Mouse (Mus musculus) E14TG2a.4 (cell line): Measurements from ENCODE around the gene Spdef.
A peak's percentile ranks its signal among the peaks of the same experiment; 100 is the strongest.

ENCODE experiments used
- H3K27me3 ChIP-seq: 2 replicates; pipeline ENCODE4 v1.6.1; 2014; ENCODE audit warnings: low read length, control low read depth; ENCODE audit not compliant: insufficient read depth
- H3K36me3 ChIP-seq: 2 replicates; pipeline ENCODE4 v1.6.1; 2014; ENCODE audit warnings: low read length, control low read depth; ENCODE audit not compliant: insufficient read depth
- H3K4me1 ChIP-seq: replicated peaks from 2 replicates; pipeline ENCODE4 v1.6.1; 2014; ENCODE audit warnings: low read depth, low read length, control low read depth
- H3K4me3 ChIP-seq: replicated peaks from 2 replicates; pipeline ENCODE4 v1.5.1; 2014; ENCODE audit warnings: mild to moderate bottlenecking, low read length
- H3K9me3 ChIP-seq: 2 replicates; pipeline ENCODE4 v1.6.1; 2014; ENCODE audit warnings: low read length, control low read depth
- CTCF ChIP-seq: conservative IDR thresholded peaks from 2 replicates; pipeline ENCODE4 v1.5.1; 2014; ENCODE audit warnings: low read length
- NANOG ChIP-seq: IDR thresholded peaks from 2 replicates; pipeline ENCODE4 v1.6.1; 2014; ENCODE audit warnings: borderline replicate concordance, low read length, mixed read lengths
- POU5F1 ChIP-seq: IDR thresholded peaks from 2 replicates; pipeline ENCODE4 v1.6.1; 2014; ENCODE audit warnings: low read length, borderline replicate concordance

Gene Spdef

DNA sequence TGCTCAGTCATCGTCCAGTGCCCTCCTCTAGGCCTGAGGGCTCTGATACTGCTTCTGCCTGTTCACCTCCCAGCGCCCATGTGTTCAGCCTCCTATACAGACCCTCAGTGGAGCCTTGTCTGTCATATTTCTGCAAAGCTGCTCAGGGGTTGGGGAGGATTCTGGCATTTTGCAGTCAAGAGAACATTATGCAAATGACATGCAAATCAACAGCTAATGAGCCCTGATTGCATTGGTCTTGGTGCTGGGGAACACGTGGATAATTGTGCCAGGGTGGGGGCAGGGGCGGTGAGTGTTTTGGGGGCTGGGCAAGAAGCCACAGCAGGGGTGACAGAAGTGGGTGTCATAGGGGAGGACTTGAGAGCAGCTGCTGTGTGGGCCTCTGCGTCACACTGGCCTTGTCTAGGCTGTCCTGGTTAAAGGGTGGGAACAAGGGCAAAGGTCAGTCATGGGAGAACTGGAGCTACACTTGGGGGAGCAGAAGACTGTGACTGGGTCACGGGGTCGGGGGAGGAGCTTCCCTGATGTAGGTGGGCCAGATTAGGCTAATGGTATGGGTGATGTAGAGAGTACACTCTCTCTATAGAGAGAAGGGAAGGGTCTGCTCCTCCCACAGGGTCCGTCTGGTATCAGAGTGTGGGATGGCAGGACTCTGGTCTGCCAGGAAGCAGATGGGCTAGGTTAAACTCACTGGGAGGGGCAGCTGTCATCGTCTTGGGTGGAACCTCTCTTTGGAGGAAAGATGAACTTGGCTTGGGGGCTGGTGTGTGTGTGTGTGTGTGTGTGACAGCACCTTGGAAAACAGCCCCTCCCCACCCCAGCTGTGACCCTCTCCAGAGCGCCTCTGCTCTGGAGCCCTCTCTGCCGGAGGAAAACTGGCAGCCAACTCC, 49.6 kb downstream of the Spdef start:
- TF ChIP-seq NANOG (no peak), CTCF (no peak), POU5F1 (no peak)
- Histone ChIP-seq H3K27me3 (peaks cover 15% of the 10 kb centered on the region), H3K36me3 (no peaks in the 10 kb centered on the region), H3K4me1 (peaks cover 43% of the 10 kb centered on the region), H3K4me3 (no peak overlapping the region), H3K9me3 (0 out of 2 replicates have a peak, but pooled peaks cover 3% of the 10 kb centered on the region)

DNA sequence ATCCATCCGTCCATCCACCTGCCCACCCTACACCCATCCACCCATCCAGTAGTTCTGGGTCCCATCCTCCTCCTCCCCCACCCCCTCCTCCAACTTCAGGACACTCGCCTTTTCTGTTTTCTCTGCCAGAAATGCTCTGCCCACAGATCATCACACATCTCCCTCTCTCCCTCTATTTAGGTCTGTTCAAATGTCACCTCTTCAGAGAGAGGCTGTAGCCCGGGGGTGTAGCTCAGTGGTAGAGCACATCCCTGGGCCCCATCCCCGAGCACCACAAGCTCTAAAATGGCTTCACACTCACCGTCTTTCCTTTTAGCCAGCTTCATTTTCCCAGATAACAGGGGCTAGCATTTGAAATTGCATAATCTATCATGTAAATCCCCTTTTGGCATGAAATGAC, 51.0 kb downstream of the Spdef start:
- peaks cover 2% of the 10 kb centered on the region for H3K27me3 ChIP-seq

DNA sequence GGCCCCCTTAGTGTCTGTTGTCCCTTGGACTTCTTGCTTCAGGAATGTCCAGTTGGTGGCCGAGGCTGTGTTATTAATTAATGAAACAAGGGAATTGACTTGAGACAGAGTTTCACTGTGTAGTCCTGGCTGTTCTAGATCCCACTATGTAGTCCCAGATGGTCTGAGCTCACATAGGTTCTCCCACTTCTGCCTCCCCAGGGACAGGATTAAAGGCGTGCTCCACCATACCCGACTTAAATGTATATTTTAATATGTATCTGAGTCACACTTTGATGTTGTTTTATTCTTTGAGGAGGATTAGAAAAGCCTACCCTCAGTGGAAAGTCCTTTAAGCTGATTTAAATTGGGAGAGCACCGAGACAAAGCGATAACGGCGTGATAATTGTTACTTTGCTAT, 52.5 kb downstream of the Spdef start:
- Histone ChIP-seq H3K27me3 (no peaks in the 10 kb centered on the region; the same call in 1 of the 2 replicates), H3K36me3 (no peaks in the 10 kb centered on the region), H3K4me3 (no peak overlapping the region), H3K9me3 (0 out of 2 replicates have a peak, but pooled peaks cover 3% of the 10 kb centered on the region), H3K4me1 (peaks cover 55% of the 10 kb centered on the region)
- TF ChIP-seq NANOG (no peak), POU5F1 (no peak), CTCF (no peak)

More for the DNA sequence above, 51.0 kb downstream of the Spdef start:
- no peak for TF ChIP-seq CTCF
- TF ChIP-seq NANOG = no peak
- TF ChIP-seq POU5F1 = no peak
- Histone ChIP-seq H3K36me3 (no peaks in the 10 kb centered on the region), H3K4me1 (peaks cover 44% of the 10 kb centered on the region), H3K4me3 (no peak overlapping the region), H3K9me3 (0 out of 2 replicates have a peak, but pooled peaks cover 3% of the 10 kb centered on the region)

DNA sequence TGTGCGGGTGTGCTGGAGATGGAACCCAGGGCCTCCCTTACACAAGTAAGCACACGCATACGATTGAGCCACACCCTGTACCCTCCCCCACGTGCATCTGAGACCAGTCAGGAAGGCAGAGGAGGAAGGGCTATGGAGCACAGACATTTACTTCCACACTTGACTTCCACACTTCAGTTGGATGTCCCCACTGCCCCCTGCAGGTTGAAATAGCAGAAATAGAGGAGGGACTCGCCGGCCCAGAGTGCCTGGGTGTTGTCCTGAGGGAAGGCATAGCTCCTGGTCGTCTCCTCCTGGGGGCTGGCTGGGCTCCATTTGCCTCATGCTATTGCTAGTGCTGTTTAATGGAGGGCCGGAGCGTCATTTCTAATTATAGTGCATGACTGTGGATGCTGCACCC, 53.3 kb downstream of the Spdef start:
- H3K27me3 ChIP-seq = no peaks in the 10 kb centered on the region; the same call in 1 of the 2 replicates
- no peaks in the 10 kb centered on the region for H3K9me3 ChIP-seq
- TF ChIP-seq NANOG (no peak), POU5F1 (no peak), CTCF (peak; percentile 26; the same call in 1 of the 2 replicates)
- H3K4me3 ChIP-seq = no peak overlapping the region
- peaks cover 59% of the 10 kb centered on the region for H3K4me1 ChIP-seq
- H3K36me3 ChIP-seq = no peaks in the 10 kb centered on the region

DNA sequence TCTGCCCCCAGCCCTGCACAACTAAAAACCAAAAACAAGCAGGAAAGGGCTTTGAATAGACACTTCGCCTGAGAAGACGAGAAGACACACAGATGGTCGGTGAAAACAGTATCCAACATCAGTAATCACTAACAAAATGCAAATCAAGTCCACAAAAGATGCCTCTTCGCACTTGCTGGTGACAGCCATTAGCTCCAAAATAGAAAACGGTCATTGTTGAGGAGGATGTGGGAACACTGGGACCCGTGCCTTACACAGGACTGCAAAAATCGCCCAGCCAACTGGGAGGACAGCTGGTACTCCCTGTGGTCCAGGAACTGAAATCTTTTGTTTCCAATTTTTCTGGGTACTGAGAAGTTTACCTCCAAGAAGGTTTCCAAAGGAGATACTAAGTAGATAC, 54.8 kb downstream of the Spdef start:
- peaks cover 55% of the 10 kb centered on the region for H3K4me1 ChIP-seq
- H3K27me3 ChIP-seq = no peaks in the 10 kb centered on the region; the same call in 1 of the 2 replicates
- no peaks in the 10 kb centered on the region for H3K9me3 ChIP-seq
- no peaks in the 10 kb centered on the region for H3K36me3 ChIP-seq
- TF ChIP-seq CTCF (no peak), POU5F1 (no peak), NANOG (no peak)
- no peak overlapping the region for H3K4me3 ChIP-seq

DNA sequence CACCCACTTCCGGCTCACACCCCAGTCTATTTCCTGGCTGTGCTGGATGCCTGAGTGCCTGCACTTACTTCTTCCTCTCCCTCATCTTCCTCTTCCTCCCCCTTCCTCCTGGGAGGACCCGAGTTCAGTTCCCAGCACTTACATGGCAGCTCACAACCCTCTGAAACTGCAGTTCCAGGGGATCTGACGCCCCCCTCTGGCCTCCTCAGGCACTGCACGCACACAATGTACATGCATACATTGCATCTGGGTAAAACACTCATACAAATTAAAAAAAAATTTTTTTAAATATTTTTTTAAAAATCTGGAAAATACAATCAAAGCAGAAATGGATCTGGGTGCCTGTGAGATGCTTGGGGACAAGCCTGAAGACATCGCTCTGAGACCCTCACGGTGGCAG, 57.0 kb downstream of the Spdef start:
- peak overlapping the region; percentile 64 for H3K4me3 ChIP-seq
- no peaks in the 10 kb centered on the region for H3K36me3 ChIP-seq
- no peaks in the 10 kb centered on the region for H3K27me3 ChIP-seq
- TF ChIP-seq NANOG (no peak), CTCF (peak; percentile 46), POU5F1 (no peak)
- no peaks in the 10 kb centered on the region for H3K9me3 ChIP-seq
- H3K4me1 ChIP-seq = peaks cover 70% of the 10 kb centered on the region
